Mouse (Mus musculus) heart, embryonic 15.5 days (tissue): Measurements from ENCODE around the gene Cldn3. TPM values are rescaled to one million over a fixed set of nuclear protein-coding genes. Genes with fewer than 3 reads are reported as not detected.

Source experiments
- ATAC-seq: fragments of 200-750 bp; cut with Nextera tagmentation; replicated peaks from 2 replicates; pipeline ENCODE4 v1.8.0; 2017; ENCODE audit warnings: low read depth, moderate TSS enrichment; ENCODE audit not compliant: insufficient number of reproducible peaks, insufficient read depth, low FRiP score
- H3K27ac ChIP-seq: fragments of 300-500 bp; sonication (generic); 2 replicates; pipeline ENCODE4 v1.5.1; 2015; ENCODE audit warnings: mild to moderate bottlenecking, inconsistent platforms
- H3K27me3 ChIP-seq: fragments of 300-500 bp; sonication (generic); 2 replicates; pipeline ENCODE4 v1.6.1; 2015; ENCODE audit warnings: inconsistent platforms
- H3K36me3 ChIP-seq: fragments of 300-500 bp; sonication (generic); 2 replicates; pipeline ENCODE4 v1.6.1; 2015; ENCODE audit warnings: mild to moderate bottlenecking, inconsistent platforms
- H3K4me1 ChIP-seq: fragments of 300-500 bp; sonication (generic); replicated peaks from 2 replicates; pipeline ENCODE4 v1.6.1; 2015; ENCODE audit warnings: inconsistent platforms
- H3K4me2 ChIP-seq: fragments of 300-500 bp; sonication (generic); 2 replicates; pipeline ENCODE4 v1.6.1; 2015; ENCODE audit warnings: inconsistent platforms, mild to moderate bottlenecking, moderate library complexity
- H3K4me3 ChIP-seq: fragments of 300-500 bp; sonication (generic); 2 replicates; pipeline ENCODE4 v1.5.1; 2015; ENCODE audit warnings: mild to moderate bottlenecking, inconsistent platforms
- H3K9ac ChIP-seq: fragments of 300-500 bp; sonication (generic); 2 replicates; pipeline ENCODE4 v1.6.1; 2015; ENCODE audit warnings: mild to moderate bottlenecking, inconsistent platforms
- H3K9me3 ChIP-seq: fragments of 300-500 bp; sonication (generic); replicated peaks from 2 replicates; pipeline ENCODE4 v1.6.1; 2016; ENCODE audit warnings: inconsistent platforms
- WGBS: fragments of 180-500 bp; shearing (Covaris S2); methylation state at CpG from one replicate; pipeline ENCODE4 v1.1.7; 2015; ENCODE audit warnings: mixed read lengths; 5-methylcytosine and 5-hydroxymethylcytosine counted together
- polyA plus RNA-seq: library from polyadenylated mRNA; unstranded; fragments of >200 nt; fragmentation: Nextera tagmentation; extraction: Ambion mirVana; gene quantifications from 2 replicates; pipeline ENCODE4 v1.2.1, GENCODE M21; 2015

The Cldn3 gene
- polyA plus RNA-seq, 1 experiment from 2014 or later: 7.7 TPM

- peaks cover 14% of the 10 kb centered on the region for H3K4me1 ChIP-seq
- no peak overlapping the region for H3K9ac ChIP-seq
- no peak for ATAC-seq
- H3K36me3 ChIP-seq: no peaks in the 10 kb centered on the region
- no peak overlapping the region; the same call in 1 of the 2 replicates for H3K27ac ChIP-seq
- no peak overlapping the region for H3K4me3 ChIP-seq
- H3K9me3 ChIP-seq: no peaks in the 10 kb centered on the region
- WGBS: 65% methylated on average over 20 of the region's 20 CpGs
- no peak overlapping the region for H3K4me2 ChIP-seq
- H3K27me3 ChIP-seq: peaks cover 10% of the 10 kb centered on the region
These were observed 18.7 kb upstream of the Cldn3 start for GRCm38 (mm10) chr5:134967164-134967944.

- no peak for ATAC-seq
- Histone ChIP-seq H3K4me3 (no peak overlapping the region), H3K9ac (no peak overlapping the region), H3K4me2 (no peak overlapping the region), H3K4me1 (peaks cover 16% of the 10 kb centered on the region), H3K27me3 (peaks cover 10% of the 10 kb centered on the region), H3K27ac (no peak overlapping the region), H3K36me3 (no peaks in the 10 kb centered on the region), H3K9me3 (no peaks in the 10 kb centered on the region)
- 43% methylated on average over 8 of the region's 8 CpGs for whole genome bisulfite sequencing
These were observed 15.3 kb upstream of the Cldn3 start for GRCm38 (mm10) chr5:134970671-134971070.

DNA sequence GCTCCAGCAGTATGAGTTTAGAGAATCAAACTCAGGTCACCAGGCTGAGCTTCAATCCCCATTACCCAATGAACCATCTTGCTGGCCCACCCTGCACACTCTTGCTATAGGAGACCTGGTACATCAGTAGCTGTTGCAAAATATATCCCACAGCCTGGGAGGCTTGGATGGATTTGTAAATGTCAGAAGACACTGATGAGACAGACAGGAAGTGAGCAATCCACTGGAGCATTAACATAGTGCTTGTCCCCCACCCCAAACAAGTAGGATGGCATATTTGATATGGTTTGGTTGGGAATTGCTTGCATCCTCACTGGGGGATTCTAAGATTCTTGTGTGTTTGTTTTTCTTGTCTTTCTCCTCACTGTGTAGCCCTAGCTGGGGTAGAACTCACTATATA lies 12.9 kb upstream of the Cldn3 start:
- H3K4me1 ChIP-seq: peaks cover 7% of the 10 kb centered on the region
- H3K9ac ChIP-seq: no peak overlapping the region
- H3K27ac ChIP-seq: no peak overlapping the region
- no peaks in the 10 kb centered on the region for H3K27me3 ChIP-seq
- no peak for ATAC-seq
- no peaks in the 10 kb centered on the region for H3K9me3 ChIP-seq
- H3K4me3 ChIP-seq: no peak overlapping the region
- no peaks in the 10 kb centered on the region for H3K36me3 ChIP-seq
- H3K4me2 ChIP-seq: no peak overlapping the region

DNA sequence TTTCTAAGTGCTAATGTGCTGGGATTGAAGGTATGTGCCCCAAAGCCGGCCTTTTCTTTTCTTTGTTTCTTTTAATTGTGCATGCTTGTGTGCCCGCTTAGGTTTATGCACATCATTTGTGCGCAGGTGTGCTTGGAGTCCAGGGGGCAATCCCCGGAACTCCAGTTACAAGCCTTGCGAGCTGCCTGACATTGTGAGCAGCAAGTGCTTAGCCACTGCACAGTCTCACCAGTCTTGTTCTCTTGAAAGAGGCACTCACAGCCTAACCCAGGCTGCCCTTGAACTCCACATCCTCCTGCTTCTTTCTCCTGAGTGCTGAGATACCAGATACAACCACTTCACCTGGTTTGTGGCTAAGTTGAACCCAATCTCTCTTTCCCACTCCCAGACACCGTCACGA lies 12.5 kb upstream of the Cldn3 start:
- no peak overlapping the region for H3K4me2 ChIP-seq
- no peaks in the 10 kb centered on the region for H3K36me3 ChIP-seq
- H3K27ac ChIP-seq: no peak overlapping the region
- H3K9me3 ChIP-seq: no peaks in the 10 kb centered on the region
- no peak for ATAC-seq
- H3K4me3 ChIP-seq: no peak overlapping the region
- 85% methylated on average over 7 of the region's 7 CpGs for WGBS
- H3K4me1 ChIP-seq: peaks cover 7% of the 10 kb centered on the region
- H3K9ac ChIP-seq: no peak overlapping the region
- H3K27me3 ChIP-seq: no peaks in the 10 kb centered on the region

DNA sequence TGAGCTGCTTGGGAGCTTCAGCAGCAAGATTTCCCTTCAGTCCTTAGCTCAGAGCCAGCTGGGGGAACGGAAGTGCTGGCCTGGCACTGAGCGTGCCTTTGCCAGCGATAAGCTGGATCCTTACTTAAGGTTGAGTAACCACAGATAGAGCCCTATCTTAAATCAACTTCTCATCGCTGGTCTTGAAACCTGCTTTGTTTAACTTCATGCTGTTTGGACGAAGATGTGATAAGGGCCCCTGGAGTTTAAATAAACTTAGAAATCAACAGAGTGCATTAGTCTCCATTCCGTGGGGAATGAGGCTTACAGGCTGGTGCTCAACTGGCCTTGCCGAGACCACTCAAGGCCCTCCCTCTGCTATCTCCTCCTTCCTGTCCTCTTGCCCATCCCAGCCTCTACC lies 11.7 kb upstream of the Cldn3 start:
- Histone ChIP-seq H3K27ac (0 out of 2 replicates have a peak overlapping the region, but pooled peaks have one; percentile 20), H3K4me3 (no peak overlapping the region), H3K4me1 (peaks cover 7% of the 10 kb centered on the region), H3K36me3 (no peaks in the 10 kb centered on the region), H3K27me3 (no peaks in the 10 kb centered on the region), H3K9ac (no peak overlapping the region), H3K4me2 (no peak overlapping the region), H3K9me3 (no peaks in the 10 kb centered on the region)
- WGBS: 10% methylated on average over 7 of the region's 7 CpGs
- ATAC-seq: peak; percentile 68

DNA sequence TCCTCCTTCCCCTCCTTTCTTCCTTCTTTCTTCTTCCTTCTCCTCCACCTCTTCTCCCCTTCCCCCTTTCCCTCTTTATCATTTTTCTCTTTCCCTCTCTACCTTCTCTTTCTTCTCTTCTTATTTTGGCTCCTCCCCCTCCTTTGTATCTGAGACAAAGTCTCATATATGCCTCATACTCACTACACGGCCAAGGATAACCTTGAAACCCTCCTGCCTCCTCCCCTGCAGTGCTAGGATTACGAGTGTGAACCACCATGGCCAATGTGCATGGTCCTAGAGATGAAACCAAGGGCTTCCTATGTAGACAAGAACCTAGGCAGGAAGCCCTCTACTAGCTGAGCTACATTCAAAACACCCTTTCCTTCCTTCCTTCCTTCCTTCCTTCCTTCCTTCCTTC lies 11.1 kb upstream of the Cldn3 start:
- H3K36me3 ChIP-seq: no peaks in the 10 kb centered on the region
- peaks cover 7% of the 10 kb centered on the region for H3K4me1 ChIP-seq
- no peak for ATAC-seq
- H3K4me2 ChIP-seq: no peak overlapping the region
- H3K4me3 ChIP-seq: no peak overlapping the region
- H3K27me3 ChIP-seq: no peaks in the 10 kb centered on the region
- 36% methylated on average over 2 of the region's 2 CpGs for WGBS
- no peak overlapping the region for H3K9ac ChIP-seq
- no peaks in the 10 kb centered on the region for H3K9me3 ChIP-seq
- H3K27ac ChIP-seq: no peak overlapping the region

- Histone ChIP-seq H3K36me3 (no peaks in the 10 kb centered on the region), H3K4me1 (peaks cover 7% of the 10 kb centered on the region), H3K4me2 (no peak overlapping the region), H3K27ac (no peak overlapping the region), H3K27me3 (no peaks in the 10 kb centered on the region), H3K9me3 (no peaks in the 10 kb centered on the region), H3K9ac (no peak overlapping the region), H3K4me3 (no peak overlapping the region)
- WGBS: 66% methylated on average over 2 of the region's 2 CpGs
- ATAC-seq: no peak
These were observed 9.8 kb upstream of the Cldn3 start for GRCm38 (mm10) chr5:134976164-134976563.

GRCm38 (mm10) chr5:134976577-134977250 lies 9.3 kb upstream of the Cldn3 start:
- no peak overlapping the region for H3K4me2 ChIP-seq
- no peak overlapping the region for H3K27ac ChIP-seq
- peaks cover 7% of the 10 kb centered on the region for H3K4me1 ChIP-seq
- ATAC-seq: no peak
- H3K27me3 ChIP-seq: no peaks in the 10 kb centered on the region
- H3K9me3 ChIP-seq: no peaks in the 10 kb centered on the region
- no peaks in the 10 kb centered on the region for H3K36me3 ChIP-seq
- H3K4me3 ChIP-seq: no peak overlapping the region
- H3K9ac ChIP-seq: no peak overlapping the region
- 70% methylated on average over 14 of the region's 14 CpGs for WGBS

DNA sequence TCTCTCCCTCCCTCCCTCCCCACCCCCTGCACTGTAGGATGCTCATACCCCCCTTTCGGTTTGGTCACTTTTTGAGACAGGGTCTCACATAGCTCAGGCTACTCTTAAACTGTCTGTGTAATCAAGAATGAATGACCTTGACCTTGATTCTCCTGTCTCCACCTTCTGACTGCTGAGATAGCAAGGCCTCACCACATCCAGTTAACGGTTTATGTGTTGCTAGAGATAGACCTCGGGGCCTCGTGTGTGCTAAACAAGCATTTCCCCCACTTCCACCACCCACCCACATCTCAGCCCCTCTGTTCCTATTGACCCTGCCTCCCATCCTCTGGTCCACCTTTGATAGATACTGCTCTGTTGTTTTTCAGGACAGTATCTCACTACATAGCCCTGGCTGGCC lies 8.2 kb upstream of the Cldn3 start:
- Histone ChIP-seq H3K36me3 (no peaks in the 10 kb centered on the region), H3K27me3 (no peaks in the 10 kb centered on the region), H3K9ac (no peak overlapping the region), H3K4me3 (no peak overlapping the region), H3K4me2 (no peak overlapping the region), H3K27ac (no peak overlapping the region), H3K9me3 (no peaks in the 10 kb centered on the region), H3K4me1 (peaks cover 7% of the 10 kb centered on the region)
- no peak for ATAC-seq
- 50% methylated on average over 4 of the region's 4 CpGs for WGBS

DNA sequence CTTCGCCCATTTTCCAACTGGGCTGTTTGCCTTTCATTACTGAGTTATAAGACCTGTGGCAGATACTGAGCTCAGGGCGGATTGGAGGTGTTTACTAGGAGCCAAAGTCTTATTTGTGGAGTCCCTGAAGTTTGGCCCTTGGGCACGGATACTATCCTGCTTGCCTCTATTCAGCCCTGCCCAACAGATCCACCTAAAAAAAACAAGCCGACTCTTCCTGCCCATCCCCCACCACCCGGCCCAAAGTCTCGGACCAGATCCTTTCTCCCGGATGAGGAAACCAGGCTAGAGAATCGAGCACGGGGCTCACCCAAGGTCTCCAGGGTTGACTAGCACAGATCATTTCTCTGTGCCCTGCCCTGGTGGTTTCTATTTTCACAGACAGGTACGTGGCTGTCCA lies 4.9 kb upstream of the Cldn3 start:
- Histone ChIP-seq H3K27ac (no peak overlapping the region), H3K9me3 (no peaks in the 10 kb centered on the region), H3K9ac (no peak overlapping the region), H3K4me1 (peaks cover 9% of the 10 kb centered on the region), H3K36me3 (no peaks in the 10 kb centered on the region), H3K4me2 (no peak overlapping the region), H3K27me3 (peaks cover 22% of the 10 kb centered on the region), H3K4me3 (no peak overlapping the region)
- no peak for ATAC-seq
- WGBS: 53% methylated on average over 10 of the region's 10 CpGs

- H3K4me1 ChIP-seq: peaks cover 19% of the 10 kb centered on the region
- WGBS: 93% methylated on average over 1 of the region's 1 CpGs
- ATAC-seq: no peak
- H3K4me2 ChIP-seq: no peak overlapping the region
- H3K36me3 ChIP-seq: no peaks in the 10 kb centered on the region
- no peak overlapping the region for H3K4me3 ChIP-seq
- H3K9ac ChIP-seq: no peak overlapping the region
- peaks cover 42% of the 10 kb centered on the region for H3K27me3 ChIP-seq
- no peaks in the 10 kb centered on the region for H3K9me3 ChIP-seq
- H3K27ac ChIP-seq: no peak overlapping the region
These were observed 2.9 kb upstream of the Cldn3 start for GRCm38 (mm10) chr5:134983111-134983510.

- Histone ChIP-seq H3K36me3 (no peaks in the 10 kb centered on the region), H3K27ac (no peak overlapping the region), H3K4me1 (peaks cover 19% of the 10 kb centered on the region), H3K4me3 (no peak overlapping the region), H3K9ac (no peak overlapping the region), H3K9me3 (no peaks in the 10 kb centered on the region), H3K4me2 (no peak overlapping the region), H3K27me3 (peaks cover 47% of the 10 kb centered on the region)
- WGBS: 43% methylated on average over 3 of the region's 3 CpGs
- ATAC-seq: no peak
These were observed 2.2 kb upstream of the Cldn3 start for GRCm38 (mm10) chr5:134983771-134984170.
